Mouse (Mus musculus) activated CD4-positive, CD25-positive, alpha-beta regulatory T cell (primary cell): Measurements from ENCODE around the gene Gm5849. TPM values are rescaled to one million over a fixed set of nuclear protein-coding genes. Genes with fewer than 3 reads are reported as not detected.

ENCODE experiments used
- polyA plus RNA-seq, 2 experiments: library from polyadenylated mRNA; unstranded; fragments of 100-300 nt; shearing (Covaris generic); gene quantifications; one replicate each; pipeline ENCODE4 v1.2.1; 2017

Gene Gm5849
- not detected for polyA plus RNA-seq

DNA sequence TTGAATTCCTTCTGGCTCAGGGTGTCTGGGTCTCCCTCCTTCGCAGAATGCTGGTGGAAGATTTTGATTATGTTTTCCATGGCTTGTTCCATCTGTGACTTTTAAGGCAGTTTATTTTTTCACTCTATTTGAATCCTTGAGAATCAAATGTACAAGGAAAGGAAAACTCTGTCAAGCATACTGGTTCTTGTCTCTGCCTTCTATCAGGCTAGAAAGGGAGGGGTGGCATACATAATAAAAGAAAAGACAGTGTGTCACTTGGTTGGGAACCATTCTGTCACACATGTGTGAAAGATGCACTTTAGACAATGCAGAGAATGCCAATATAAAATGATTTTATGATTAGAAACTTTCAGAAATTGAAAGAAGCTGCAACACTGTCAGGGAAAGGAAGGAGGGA is at the start of gene Gm5849:
TSS of gene Gm5849 (minus strand) at position 101 of the 400 bp plus-strand sequence.

DNA sequence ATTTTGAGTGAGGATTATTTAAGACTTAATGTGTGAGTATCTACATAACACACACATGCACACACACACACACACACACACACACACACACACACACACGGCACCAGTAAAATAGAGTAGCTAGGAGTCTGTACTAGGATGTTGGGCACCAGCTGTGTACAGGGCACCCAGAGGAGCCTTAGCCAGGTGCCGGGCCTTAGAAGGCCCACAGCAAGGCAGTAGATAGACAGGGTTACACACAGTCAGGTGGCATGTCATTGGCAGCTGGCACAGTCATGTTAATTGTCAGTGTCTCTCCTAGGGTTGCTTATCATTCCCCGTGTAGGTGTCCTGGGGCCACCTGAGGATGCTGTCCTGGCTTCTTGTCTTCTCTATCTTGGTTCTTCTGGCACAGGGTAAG is 51.1 kb downstream of the Gm5849 start, which contains the start of gene Pglyrp4:
TSS of gene Pglyrp4 (plus strand) at position 301 of the 400 bp plus-strand sequence.

Other genes with a start within 250 kb of the Gm5849 start
- not detected for gene S100a16, start 240.6 kb downstream of the Gm5849 start, polyA plus RNA-seq
- gene S100a3, start 217.3 kb downstream of the Gm5849 start, polyA plus RNA-seq, result 1 to 10 TPM; 2.0 to 2.8 TPM
- 1 to 10 TPM in 1 of 2 experiments, under 1 TPM in 1; 0.63 to 1.9 TPM for gene S100a2, start 187.6 kb downstream of the Gm5849 start, polyA plus RNA-seq
- not detected for gene Gm42674, start 176.0 kb downstream of the Gm5849 start, polyA plus RNA-seq
- 100 to 1,000 TPM in 1 of 2 experiments, 10 to 100 TPM in 1; 94.8 to 925 TPM for gene S100a4, start 174.1 kb downstream of the Gm5849 start, polyA plus RNA-seq
- gene S100a5, start 169.4 kb downstream of the Gm5849 start, polyA plus RNA-seq, result not detected
- 1,000 to 10,000 TPM in 1 of 2 experiments, 100 to 1,000 TPM in 1; 298 to 1,210 TPM for gene S100a6, start 165.0 kb downstream of the Gm5849 start, polyA plus RNA-seq
- gene S100a7a, start 123.9 kb downstream of the Gm5849 start, polyA plus RNA-seq, result not detected
- under 1 TPM in 1 of 2 experiments, not detected in 1; 0.88 TPM for gene S100a8, start 108.9 kb downstream of the Gm5849 start, polyA plus RNA-seq
- gene S100a9, start 82.2 kb downstream of the Gm5849 start, polyA plus RNA-seq, result under 1 TPM in 1 of 2 experiments, not detected in 1; 0.33 TPM
- not detected for gene Pglyrp4, start 51.0 kb downstream of the Gm5849 start, polyA plus RNA-seq